Mouse (Mus musculus) brain, embryonic 14.5 days (tissue): ENCODE data around the gene Cfap100.

Source experiments
- CTCF ChIP-seq: fragments of 200-500 bp; IDR thresholded peaks from 2 replicates; pipeline ENCODE4 v1.5.1; 2012; ENCODE audit warnings: inconsistent platforms, mild to moderate bottlenecking, moderate library complexity, borderline replicate concordance; ENCODE audit not compliant: insufficient read depth, insufficient read length; ENCODE audit errors: extremely low read depth
- POLR2A ChIP-seq: fragments of 200-500 bp; IDR thresholded peaks from 2 replicates; pipeline ENCODE4 v1.6.1; 2012; ENCODE audit warnings: mild to moderate bottlenecking, inconsistent platforms, borderline replicate concordance; ENCODE audit not compliant: poor library complexity, insufficient read depth, insufficient read length, severe bottlenecking; ENCODE audit errors: extremely low read depth

DNA sequence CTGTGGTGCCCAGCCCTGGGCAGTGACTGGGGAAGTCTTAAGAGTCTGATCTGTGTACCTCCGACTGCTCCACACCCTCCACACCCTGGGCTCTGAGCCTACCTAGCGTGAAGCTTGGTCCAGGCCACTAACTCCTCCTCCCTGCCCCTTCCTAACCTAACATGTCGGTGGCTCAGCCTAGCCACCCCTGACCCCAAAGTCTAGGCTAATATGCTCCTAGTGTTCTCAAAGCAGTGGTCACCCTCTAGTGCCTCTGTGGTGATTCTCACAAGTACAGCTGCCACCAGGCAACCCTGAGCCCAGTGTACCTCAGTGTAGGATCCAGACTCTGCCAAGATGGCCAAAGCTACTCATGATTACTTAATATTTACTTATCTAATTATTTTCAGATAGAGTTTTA is 6.1 kb upstream of the Cfap100 start:
- TF ChIP-seq POLR2A (no peak), CTCF (no peak)
